Mouse (Mus musculus) midbrain, embryonic 14.5 days (tissue): ENCODE results near the gene Acsl1. TPM values are rescaled to one million over a fixed set of nuclear protein-coding genes. Genes with fewer than 3 reads are reported as not detected.

Source experiments
- ATAC-seq: fragments of 200-750 bp; cut with Nextera tagmentation; 2 replicates; pipeline ENCODE4 v1.8.0; 2017; ENCODE audit warnings: moderate number of reproducible peaks, moderate library complexity; ENCODE audit not compliant: low FRiP score, low TSS enrichment
- DNase-seq: peaks from one replicate; pipeline ENCODE4 v3.0.0-alpha.2; 2015
- H3K27ac ChIP-seq: fragments of 300-500 bp; sonication (generic); replicated peaks from 2 replicates; pipeline ENCODE4 v1.5.1; 2014; ENCODE audit warnings: mild to moderate bottlenecking, low read depth, low read length, moderate library complexity
- H3K27me3 ChIP-seq: fragments of 300-500 bp; sonication (generic); 2 replicates; pipeline ENCODE4 v1.6.1; 2014; ENCODE audit warnings: low read length, control low read depth, mixed read lengths; ENCODE audit not compliant: control insufficient read depth, insufficient read depth
- H3K36me3 ChIP-seq: fragments of 300-500 bp; sonication (generic); 2 replicates; pipeline ENCODE4 v1.6.1; 2014; ENCODE audit warnings: low read length, control low read depth; ENCODE audit not compliant: control insufficient read depth, insufficient read depth
- H3K4me1 ChIP-seq: fragments of 300-500 bp; sonication (generic); 2 replicates; pipeline ENCODE4 v1.6.1; 2014; ENCODE audit warnings: mild to moderate bottlenecking, antibody characterized with exemption, low read length, control low read depth; ENCODE audit not compliant: control insufficient read depth, insufficient read depth
- H3K4me2 ChIP-seq: fragments of 300-500 bp; sonication (generic); 2 replicates; pipeline ENCODE4 v1.6.1; 2014; ENCODE audit warnings: mild to moderate bottlenecking, low read length, moderate library complexity
- H3K4me3 ChIP-seq: fragments of 300-500 bp; sonication (generic); replicated peaks from 2 replicates; pipeline ENCODE4 v1.5.1; 2014; ENCODE audit warnings: low read depth, low read length
- H3K9ac ChIP-seq: fragments of 300-500 bp; sonication (generic); replicated peaks from 2 replicates; pipeline ENCODE4 v1.6.1; 2014; ENCODE audit warnings: mild to moderate bottlenecking, low read length, moderate library complexity
- H3K9me3 ChIP-seq: fragments of 300-500 bp; sonication (generic); 2 replicates; pipeline ENCODE4 v1.6.1; 2016; ENCODE audit warnings: low read length, control low read depth, mixed read lengths; ENCODE audit not compliant: control insufficient read depth
- WGBS: fragments of 180-500 bp; shearing (Covaris S2); extraction: QIAGEN DNeasy Blood & Tissue Kit; methylation state at CpG from one replicate; pipeline ENCODE4 v1.1.7; 2014; 5-methylcytosine and 5-hydroxymethylcytosine counted together
- polyA plus RNA-seq: library from polyadenylated mRNA; unstranded; fragments of >200 nt; fragmentation: Nextera tagmentation; extraction: Ambion mirVana; gene quantifications from 2 replicates; pipeline ENCODE4 v1.2.1, GENCODE M21; 2014

Acsl1 gene
- polyA plus RNA-seq, 1 experiment from 2014 or later: 20.0 TPM

DNA sequence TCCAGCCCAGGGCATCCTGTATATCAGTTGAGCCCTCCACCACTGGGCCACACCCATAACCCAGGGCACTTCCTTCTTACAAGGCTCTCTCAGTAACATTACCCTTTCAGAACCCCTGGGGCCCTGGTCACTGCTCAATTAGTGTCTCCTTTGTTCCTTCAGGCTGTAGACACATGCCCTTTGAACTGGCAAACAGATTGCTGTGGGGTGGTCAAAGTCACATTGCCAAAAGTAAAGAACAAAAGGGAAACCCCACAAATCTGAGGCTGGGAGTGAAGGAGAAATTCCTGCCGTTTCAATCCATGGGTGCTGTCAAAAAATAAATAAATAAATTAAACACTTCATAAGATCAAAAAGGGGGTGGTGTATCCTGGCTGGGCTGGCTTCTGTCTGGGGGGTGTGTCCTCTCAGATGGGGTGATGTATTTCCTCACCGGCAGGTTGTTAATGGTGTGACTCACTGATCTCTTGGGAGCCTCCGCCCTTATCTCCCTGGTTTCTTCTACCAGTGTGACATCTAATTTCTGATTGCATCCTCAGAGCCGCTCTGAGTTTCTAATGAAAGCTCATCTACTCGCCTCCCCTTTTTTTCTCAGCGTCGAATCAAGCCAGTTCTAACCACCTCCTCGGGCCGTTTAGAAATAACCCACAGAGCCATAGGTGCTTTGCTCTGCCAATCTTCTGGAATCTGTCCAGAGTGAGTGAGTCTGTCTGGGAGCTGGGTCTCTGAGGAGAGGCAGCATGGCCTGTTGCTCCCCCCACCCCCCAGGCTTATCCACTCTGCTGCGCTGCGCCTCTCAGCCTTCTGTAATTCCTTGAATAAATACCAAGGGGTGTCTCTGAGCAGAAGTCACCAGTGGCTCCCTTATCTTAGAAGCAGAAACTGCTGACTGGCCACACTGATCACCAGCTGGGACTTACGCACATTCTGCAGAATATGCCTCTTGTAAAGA is 24.6 kb upstream of the Acsl1 start:
- DNase-seq: no peak
- 63% methylated on average over 12 of the region's 12 CpGs for WGBS

GRCm38 (mm10) chr8:46447334-46447733 is 23.5 kb upstream of the Acsl1 start:
- no peaks in the 10 kb centered on the region for H3K9me3 ChIP-seq
- DNase-seq: no peak
- no peak overlapping the region for H3K9ac ChIP-seq
- H3K4me1 ChIP-seq: no peaks in the 10 kb centered on the region
- H3K4me3 ChIP-seq: no peak overlapping the region
- WGBS: 87% methylated on average over 6 of the region's 6 CpGs
- no peak overlapping the region for H3K4me2 ChIP-seq
- ATAC-seq: no peak
- H3K27me3 ChIP-seq: no peaks in the 10 kb centered on the region
- no peak overlapping the region for H3K27ac ChIP-seq
- no peaks in the 10 kb centered on the region for H3K36me3 ChIP-seq

More for the DNA sequence above, 24.6 kb upstream of the Acsl1 start:
- Histone ChIP-seq H3K4me3 (no peak overlapping the region), H3K27me3 (no peaks in the 10 kb centered on the region), H3K36me3 (no peaks in the 10 kb centered on the region), H3K9me3 (no peaks in the 10 kb centered on the region), H3K4me1 (no peaks in the 10 kb centered on the region), H3K9ac (no peak overlapping the region), H3K27ac (no peak overlapping the region), H3K4me2 (no peak overlapping the region)
- ATAC-seq: no peak

GRCm38 (mm10) chr8:46448606-46449005 is 22.2 kb upstream of the Acsl1 start:
- ATAC-seq (no peak), DNase-seq (no peak)
- no peak overlapping the region for H3K9ac ChIP-seq
- H3K36me3 ChIP-seq: no peaks in the 10 kb centered on the region
- H3K27me3 ChIP-seq: no peaks in the 10 kb centered on the region
- 83% methylated on average over 5 of the region's 5 CpGs for WGBS
- no peaks in the 10 kb centered on the region for H3K4me1 ChIP-seq
- no peak overlapping the region for H3K4me3 ChIP-seq
- H3K27ac ChIP-seq: no peak overlapping the region
- H3K9me3 ChIP-seq: no peaks in the 10 kb centered on the region
- H3K4me2 ChIP-seq: no peak overlapping the region

DNA sequence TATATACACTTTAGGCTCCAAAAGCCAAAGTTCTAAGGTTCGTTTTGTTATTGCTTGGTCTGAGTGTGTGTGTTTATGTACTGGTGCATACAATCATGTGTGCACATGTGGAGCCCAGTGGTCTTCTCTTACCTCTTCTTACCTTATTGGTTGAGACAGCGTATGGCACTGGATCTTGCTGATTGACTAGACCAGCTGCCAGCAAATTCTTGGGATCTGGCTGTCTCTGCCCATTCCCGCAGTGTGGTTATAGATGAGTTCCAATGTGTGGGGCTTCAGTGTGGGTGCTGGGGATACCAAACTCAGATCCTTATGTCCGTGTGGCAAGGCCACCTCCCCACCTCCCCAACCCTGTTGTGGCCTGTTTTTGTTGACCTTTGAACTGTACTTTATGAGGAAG is 21.8 kb upstream of the Acsl1 start:
- Histone ChIP-seq H3K27ac (no peak overlapping the region), H3K4me3 (no peak overlapping the region), H3K4me2 (no peak overlapping the region), H3K9me3 (no peaks in the 10 kb centered on the region), H3K36me3 (no peaks in the 10 kb centered on the region), H3K4me1 (no peaks in the 10 kb centered on the region), H3K9ac (no peak overlapping the region), H3K27me3 (no peaks in the 10 kb centered on the region)
- WGBS: 84% methylated on average over 4 of the region's 4 CpGs
- ATAC-seq (no peak), DNase-seq (no peak)

DNA sequence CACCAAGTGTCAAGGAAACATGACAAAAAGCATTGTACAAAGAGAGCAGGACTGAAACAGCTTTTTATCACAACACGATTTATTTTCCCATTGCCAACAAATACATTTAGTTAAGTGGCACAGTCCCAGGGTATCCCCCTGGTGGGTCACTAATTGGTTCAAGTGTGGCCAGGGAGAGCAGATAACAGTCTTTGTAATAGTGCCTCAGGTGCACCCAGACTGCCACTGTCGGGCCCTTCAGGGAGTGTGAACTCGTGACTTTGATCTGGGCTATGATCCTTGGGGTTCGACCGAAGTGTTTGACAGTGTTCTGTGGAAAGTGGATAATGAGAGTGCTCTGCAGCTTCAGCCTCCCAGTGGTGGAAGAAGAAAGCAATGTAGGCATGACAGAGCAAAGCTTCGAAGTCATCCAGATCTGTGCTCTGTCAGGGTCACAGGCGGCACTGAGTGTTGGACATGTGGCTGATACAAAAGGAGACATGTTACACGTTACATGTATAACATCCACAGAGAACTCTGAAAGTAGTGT is 21.1 kb upstream of the Acsl1 start:
- H3K4me1 ChIP-seq: no peaks in the 10 kb centered on the region
- DNase-seq (peak; percentile 6), ATAC-seq (no peak; the same call in 1 of the 2 replicates)
- peaks cover 6% of the 10 kb centered on the region; the same call in 1 of the 2 replicates for H3K9me3 ChIP-seq
- WGBS: 70% methylated on average over 8 of the region's 8 CpGs
- no peak overlapping the region for H3K4me2 ChIP-seq
- H3K9ac ChIP-seq: no peak overlapping the region
- H3K27me3 ChIP-seq: no peaks in the 10 kb centered on the region
- no peaks in the 10 kb centered on the region for H3K36me3 ChIP-seq
- H3K27ac ChIP-seq: no peak overlapping the region
- H3K4me3 ChIP-seq: no peak overlapping the region

DNA sequence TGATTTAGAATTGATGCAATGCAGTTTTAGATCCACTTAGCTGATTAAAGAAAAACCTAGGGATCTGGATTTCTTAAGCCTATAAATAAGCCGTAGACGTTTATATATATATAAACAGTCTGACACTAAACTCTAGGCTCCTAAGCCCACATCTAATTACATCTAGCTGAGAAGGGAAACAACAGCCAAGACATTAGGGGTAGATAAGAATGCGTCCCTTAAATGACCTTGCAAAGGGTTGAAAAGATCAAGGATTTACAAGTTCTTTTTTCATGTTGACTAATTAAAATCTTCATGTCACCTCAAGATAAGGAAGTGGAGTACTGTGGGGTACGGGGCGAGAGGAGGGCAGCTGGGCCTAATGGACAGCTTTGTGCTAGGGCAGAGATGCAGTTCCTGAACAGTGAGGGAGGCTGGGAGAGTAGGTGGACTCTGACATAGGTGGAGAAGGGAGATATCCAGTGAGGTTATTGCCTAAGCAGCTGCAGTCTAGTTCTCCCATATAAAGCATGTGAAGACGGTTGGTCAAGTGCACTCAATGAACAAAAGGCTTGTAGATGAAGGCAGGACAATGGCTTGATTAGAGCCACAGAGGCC is 12.5 kb upstream of the Acsl1 start:
- ATAC-seq: no peak
- no peak overlapping the region for H3K27ac ChIP-seq
- no peak overlapping the region for H3K4me3 ChIP-seq
- H3K9me3 ChIP-seq: peaks cover 6% of the 10 kb centered on the region; the same call in 1 of the 2 replicates
- no peak overlapping the region for H3K4me2 ChIP-seq
- H3K9ac ChIP-seq: no peak overlapping the region
- no peaks in the 10 kb centered on the region for H3K4me1 ChIP-seq
- 83% methylated on average over 6 of the region's 6 CpGs for WGBS
- H3K27me3 ChIP-seq: no peaks in the 10 kb centered on the region
- no peaks in the 10 kb centered on the region for H3K36me3 ChIP-seq
- DNase-seq: no peak

DNA sequence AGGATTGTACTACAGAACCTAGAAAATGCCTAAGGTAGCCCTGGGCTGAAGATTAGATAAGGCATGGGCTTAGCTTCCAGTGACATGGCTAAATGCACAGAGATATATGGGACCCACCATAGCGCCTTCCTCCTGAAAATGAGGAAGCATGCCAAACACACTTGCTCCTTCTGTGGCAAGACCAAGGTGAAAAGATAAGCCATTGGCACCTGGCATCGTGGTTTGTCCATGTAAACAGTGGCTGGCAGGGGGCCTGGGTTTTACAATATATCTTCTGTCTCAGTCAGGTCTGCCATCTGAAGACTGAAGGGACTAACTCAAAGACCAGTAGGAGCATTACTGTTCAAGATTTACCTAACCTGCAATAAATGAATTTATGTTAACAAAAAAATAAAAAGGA is 2.4 kb upstream of the Acsl1 start:
- no peak for ATAC-seq
- DNase-seq: no peak
- peaks cover 6% of the 10 kb centered on the region; the same call in 1 of the 2 replicates for H3K4me1 ChIP-seq
- H3K27me3 ChIP-seq: no peaks in the 10 kb centered on the region
- no peak overlapping the region for H3K27ac ChIP-seq
- H3K9me3 ChIP-seq: no peaks in the 10 kb centered on the region
- H3K4me2 ChIP-seq: no peak overlapping the region
- no peak overlapping the region for H3K9ac ChIP-seq
- H3K36me3 ChIP-seq: no peaks in the 10 kb centered on the region
- no peak overlapping the region for H3K4me3 ChIP-seq
- WGBS: 91% methylated on average over 2 of the region's 2 CpGs

- Histone ChIP-seq H3K27ac (no peak overlapping the region), H3K9ac (no peak overlapping the region), H3K9me3 (no peaks in the 10 kb centered on the region), H3K4me3 (no peak overlapping the region), H3K27me3 (no peaks in the 10 kb centered on the region), H3K4me2 (no peak overlapping the region), H3K4me1 (peaks cover 6% of the 10 kb centered on the region; the same call in 1 of the 2 replicates), H3K36me3 (no peaks in the 10 kb centered on the region)
- WGBS: 94% methylated on average over 8 of the region's 8 CpGs
- DNase-seq (no peak), ATAC-seq (no peak)
These were observed 1.6 kb upstream of the Acsl1 start for GRCm38 (mm10) chr8:46469071-46469769.
